Mouse (Mus musculus): ENCODE results near the gene Gm6657.

Gm6657 gene

GRCm38 (mm10) chr12:78193942-78194341 lies at the start of gene Gm6657:
Gm6657 (plus strand) TSS chr12:78194242.
- no peak for DNase-seq (ENCODE audit: extremely low spot score, low spot score)

- no peak for DNase-seq (ENCODE audit: extremely low spot score, low spot score)
These were observed 40.6 kb upstream of the Gm6657 start for GRCm38 (mm10) chr12:78153308-78154002.

GRCm38 (mm10) chr12:78170178-78170577 lies 23.9 kb upstream of the Gm6657 start:
- DNase-seq (ENCODE audit: extremely low spot score, low spot score): no peak

DNA sequence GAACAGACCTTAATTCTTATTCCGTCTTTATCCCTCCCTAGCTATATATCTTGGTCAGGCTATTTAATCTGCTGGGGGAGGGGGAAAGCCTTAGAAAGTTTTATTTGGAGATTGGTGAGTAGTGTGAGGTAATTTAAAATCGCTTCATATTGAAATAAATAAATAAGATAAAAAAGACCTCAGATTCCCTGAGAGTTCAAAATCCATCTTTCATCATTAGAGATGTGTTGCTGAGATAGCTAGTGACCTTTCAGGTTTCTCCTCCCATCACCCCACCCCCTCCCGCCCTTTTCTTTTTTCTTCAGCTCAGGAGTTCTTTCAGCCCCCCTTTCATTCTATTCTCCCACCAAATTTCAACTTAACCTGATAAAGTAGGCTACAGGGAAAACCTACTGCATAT lies 20.1 kb upstream of the Gm6657 start:
- DNase-seq (ENCODE audit: extremely low spot score, low spot score): no peak

DNA sequence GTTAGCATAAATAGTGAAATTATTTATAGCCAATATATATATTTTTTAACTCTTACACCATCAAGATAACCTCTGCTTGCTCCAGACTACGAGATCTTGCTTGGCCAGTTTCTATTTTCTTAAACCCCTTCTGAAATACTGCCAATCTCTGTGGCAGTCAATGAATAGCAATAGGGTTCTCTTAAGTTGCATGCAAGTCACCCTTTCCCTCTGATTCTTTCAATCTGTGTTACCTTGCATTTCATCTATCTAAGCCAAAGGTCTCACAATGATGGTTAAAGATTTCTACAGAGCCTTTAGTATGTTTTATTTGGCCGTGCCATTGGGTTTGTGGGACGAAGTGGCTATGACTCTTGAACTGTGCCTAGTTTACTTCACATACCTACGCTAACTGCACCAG lies 19.4 kb upstream of the Gm6657 start:
- no peak for DNase-seq (ENCODE audit: extremely low spot score, low spot score)

GRCm38 (mm10) chr12:78181452-78181851 lies 12.6 kb upstream of the Gm6657 start:
- DNase-seq (ENCODE audit: extremely low spot score, low spot score): no peak

DNA sequence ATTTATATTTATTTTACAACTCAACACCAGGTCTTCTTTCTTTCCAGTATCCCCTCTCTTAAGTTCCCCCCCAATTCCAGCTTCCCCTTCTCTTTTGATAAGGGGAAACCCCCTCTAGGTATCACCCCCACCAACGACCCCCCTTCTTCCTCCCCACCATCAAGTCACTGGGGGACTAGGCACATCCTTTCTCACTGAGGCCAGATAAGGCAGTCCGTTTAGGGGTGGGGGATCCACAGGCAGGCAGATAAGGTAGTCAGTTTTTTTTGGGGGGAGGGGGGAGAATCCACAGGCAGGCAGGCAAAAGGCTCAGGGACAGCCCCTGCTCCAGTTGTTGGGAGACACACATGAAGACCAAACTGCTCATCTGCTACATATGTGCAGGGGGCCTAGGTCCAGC lies 1.3 kb downstream of the Gm6657 start:
- DNase-seq (ENCODE audit: extremely low spot score, low spot score): no peak

GRCm38 (mm10) chr12:78203646-78204045 lies 9.6 kb downstream of the Gm6657 start:
- DNase-seq (ENCODE audit: extremely low spot score, low spot score): no peak

- DNase-seq (ENCODE audit: extremely low spot score, low spot score): peak; percentile 26
These were observed 12.0 kb downstream of the Gm6657 start for GRCm38 (mm10) chr12:78205915-78206570.

- no peak for DNase-seq (ENCODE audit: extremely low spot score, low spot score)
These were observed 12.5 kb downstream of the Gm6657 start for GRCm38 (mm10) chr12:78206571-78206960.

- no peak for DNase-seq (ENCODE audit: extremely low spot score, low spot score)
These were observed 15.8 kb downstream of the Gm6657 start for GRCm38 (mm10) chr12:78209856-78210255.

DNA sequence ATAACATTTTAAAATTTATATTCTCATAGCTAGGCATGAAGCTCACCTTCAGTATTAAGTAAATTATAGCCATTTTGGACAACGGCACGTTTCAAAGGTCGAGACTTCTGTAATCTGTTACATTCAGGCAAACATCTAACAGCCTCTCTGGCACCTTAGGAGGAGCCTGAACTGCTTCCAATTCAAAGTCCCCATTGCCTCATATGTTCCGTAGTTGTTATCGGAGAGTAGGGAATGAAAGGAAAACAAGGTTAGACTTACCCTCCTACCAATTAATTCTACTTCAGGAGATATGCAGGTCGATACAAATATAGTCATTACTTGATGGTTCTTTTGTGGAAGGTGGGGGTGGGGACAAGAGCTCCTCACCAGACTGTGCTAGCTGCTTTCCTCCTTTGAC lies 21.4 kb downstream of the Gm6657 start:
- DNase-seq (ENCODE audit: extremely low spot score, low spot score): no peak

DNA sequence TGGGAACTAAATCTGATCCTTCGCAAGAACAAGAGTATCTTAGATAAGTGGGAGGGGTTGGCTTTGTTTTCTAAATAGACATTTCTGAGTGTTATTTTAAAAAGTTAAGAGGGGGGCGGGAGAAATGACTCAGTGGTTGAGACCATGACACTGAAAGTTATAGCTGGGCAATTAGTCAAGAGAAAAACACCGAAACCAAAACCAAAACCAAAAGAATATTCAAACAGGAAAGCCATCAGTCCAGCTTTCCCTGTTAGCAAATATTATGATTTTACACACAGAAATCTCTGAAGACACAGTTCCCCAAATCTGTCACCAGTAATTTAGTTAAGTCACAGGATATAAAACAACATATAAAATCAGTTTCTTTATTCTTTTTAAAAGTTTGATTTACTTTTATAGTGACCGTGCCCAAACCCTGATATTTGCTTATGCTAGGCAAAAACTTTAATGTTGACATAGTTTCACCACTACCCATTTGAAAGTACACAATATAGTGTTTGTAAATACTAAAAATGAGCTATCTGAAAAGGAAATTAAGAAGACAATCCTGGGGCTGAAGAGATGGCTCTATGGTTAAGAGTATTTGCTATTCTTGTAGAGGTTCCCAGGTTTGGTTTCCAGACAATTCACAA lies 25.3 kb downstream of the Gm6657 start:
- DNase-seq (ENCODE audit: extremely low spot score, low spot score): no peak

- DNase-seq (ENCODE audit: extremely low spot score, low spot score): peak; percentile 90
These were observed 31.9 kb downstream of the Gm6657 start, which contains the start of gene Gphn for GRCm38 (mm10) chr12:78225707-78226518. Gphn (plus strand) TSS chr12:78226379.

- DNase-seq (ENCODE audit: extremely low spot score, low spot score): no peak
These were observed 32.5 kb downstream of the Gm6657 start for GRCm38 (mm10) chr12:78226519-78226875.

GRCm38 (mm10) chr12:78227021-78227932 lies 33.2 kb downstream of the Gm6657 start:
- peak; percentile 61 for DNase-seq (ENCODE audit: extremely low spot score, low spot score)

DNA sequence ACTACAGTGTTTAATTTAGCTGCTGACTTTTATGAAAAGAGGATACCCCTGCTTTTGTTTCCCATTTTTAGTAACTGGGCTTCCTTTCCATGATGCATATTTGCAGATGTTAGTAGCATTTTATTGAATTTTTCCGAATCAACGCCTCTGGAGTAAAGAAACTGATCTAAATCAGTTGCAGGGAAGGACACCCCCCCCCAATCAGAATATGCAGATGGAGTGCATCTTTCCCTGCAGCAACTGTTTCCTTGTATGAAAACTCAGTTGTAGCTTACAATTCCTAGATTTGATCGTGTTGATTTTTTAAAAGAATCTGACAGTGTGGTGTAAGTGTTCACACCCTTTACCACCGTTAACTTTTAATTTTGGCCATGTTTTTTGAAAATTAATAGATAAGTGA lies 34.1 kb downstream of the Gm6657 start:
- DNase-seq (ENCODE audit: extremely low spot score, low spot score): no peak

DNA sequence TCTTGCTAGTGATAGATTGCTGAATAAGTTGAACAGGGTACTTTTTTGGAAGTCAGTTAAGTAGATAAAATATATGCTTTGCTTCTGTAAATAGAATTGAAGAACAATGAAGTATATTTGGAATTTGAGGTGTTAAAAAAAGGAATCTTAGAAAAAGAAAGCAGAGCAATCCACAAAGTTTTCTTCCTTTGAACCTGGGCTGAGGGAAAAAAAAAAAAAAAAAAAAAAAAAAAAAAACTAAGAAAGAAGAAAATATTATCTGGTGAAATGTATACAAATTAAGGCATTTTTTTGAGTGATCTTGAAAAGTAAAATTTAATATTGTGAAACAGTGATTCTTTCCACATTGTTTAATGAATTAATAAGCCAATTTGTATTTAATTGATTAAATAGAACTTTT lies 38.5 kb downstream of the Gm6657 start:
- no peak for DNase-seq (ENCODE audit: extremely low spot score, low spot score)

- DNase-seq (ENCODE audit: extremely low spot score, low spot score): no peak
These were observed 54.3 kb downstream of the Gm6657 start for GRCm38 (mm10) chr12:78248366-78248765.

DNA sequence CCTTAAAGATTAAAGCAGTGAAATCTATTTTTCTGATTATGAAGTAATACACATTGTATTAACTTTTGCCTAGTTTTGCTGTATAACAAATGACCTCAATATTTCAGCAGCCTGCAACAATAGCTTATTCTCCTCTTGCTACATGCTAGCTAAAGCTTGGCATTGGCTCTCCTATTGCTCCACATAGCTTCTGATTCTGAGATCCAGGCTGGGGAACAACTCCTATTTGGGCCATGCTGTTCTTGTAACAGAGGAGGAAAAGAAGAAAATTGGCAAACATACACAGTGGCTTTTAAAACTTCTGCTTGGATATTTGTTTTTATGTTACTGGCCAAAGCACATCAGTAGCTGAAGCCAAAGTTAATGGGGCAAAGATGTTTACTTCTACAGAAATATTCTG lies 55.1 kb downstream of the Gm6657 start:
- no peak for DNase-seq (ENCODE audit: extremely low spot score, low spot score)

Measured in neural tube, embryonic 10.5 days (tissue).